Mouse (Mus musculus): ENCODE data around the gene Slc39a13.
"Not testable (repeated sequence)": the region's sequence is repeated elsewhere in the genome, so short reads cannot be mapped to it uniquely, and the experiment has no call there.

Gene Slc39a13

GRCm38 (mm10) chr2:91027391-91028214 lies 42.6 kb downstream of the Slc39a13 start:
- in situ Hi-C loops (cut with MboI, MseI), result no loop called here

DNA sequence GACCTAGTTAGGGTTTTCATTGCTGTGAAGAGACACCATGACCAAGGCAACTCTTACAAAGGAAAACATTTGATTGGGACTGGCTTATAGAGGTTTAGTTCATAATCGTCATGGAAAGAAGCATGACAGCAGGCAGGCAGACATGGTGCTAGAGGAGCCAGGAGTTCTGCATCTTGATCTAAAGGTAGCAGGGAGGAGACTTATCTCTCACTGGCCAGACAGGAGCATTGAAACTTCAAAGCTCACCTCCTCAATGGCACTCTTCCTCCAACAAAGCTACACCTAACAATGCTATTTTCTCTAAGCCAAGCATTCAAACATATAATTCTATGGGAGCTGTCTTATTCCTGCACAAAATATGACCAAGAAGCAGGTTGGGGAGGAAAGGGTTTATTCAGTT lies 43.7 kb downstream of the Slc39a13 start:
- in situ Hi-C loops (cut with MboI, MseI), result no loop called here

DNA sequence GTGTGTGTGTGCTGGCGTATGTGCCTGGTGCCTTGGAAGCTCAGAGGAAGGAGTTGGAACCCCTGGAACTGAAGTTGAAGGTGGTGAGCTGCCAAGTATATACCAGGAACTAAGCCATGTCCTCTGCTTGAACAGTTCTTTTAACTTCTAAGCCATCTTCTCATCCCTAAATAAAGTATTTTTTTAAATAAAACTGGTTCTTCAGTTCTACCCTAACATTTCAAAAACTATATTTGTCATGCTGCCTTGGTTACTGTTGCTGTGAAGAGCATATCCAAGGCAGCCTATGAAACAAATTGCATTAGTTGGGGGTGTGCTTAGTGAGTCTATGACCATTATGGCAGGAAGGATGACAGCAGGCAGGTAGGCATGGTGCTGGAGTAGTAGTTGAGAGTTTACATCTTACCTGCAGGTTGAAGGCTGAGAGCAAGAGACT lies 45.1 kb downstream of the Slc39a13 start:
- in situ Hi-C loops (cut with MboI, MseI), result no loop called here

DNA sequence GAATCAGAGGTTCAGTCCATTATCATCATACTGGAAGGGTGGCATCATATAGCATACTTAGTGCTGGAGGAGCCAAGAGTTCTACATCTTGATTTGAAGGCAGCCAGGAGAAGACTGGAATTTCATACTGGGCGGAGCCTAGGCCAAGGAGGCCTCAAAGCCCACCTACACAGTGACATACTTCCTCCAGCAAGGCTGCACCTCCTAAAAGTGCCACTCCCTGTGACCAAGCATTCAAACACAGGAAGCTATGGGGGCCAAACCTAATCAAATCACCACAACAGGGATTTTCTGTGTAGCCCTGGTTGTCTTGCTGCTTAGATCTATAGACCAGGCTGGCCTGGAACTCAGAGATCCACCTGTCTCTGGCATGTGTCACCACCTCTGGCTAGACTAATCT lies 46.3 kb downstream of the Slc39a13 start:
- in situ Hi-C loops (cut with MboI, MseI), result no loop called here

- in situ Hi-C loops (cut with MboI, MseI), result no loop called here
Observed at GRCm38 (mm10) chr2:91023131-91023530, 47.1 kb downstream of the Slc39a13 start.

DNA sequence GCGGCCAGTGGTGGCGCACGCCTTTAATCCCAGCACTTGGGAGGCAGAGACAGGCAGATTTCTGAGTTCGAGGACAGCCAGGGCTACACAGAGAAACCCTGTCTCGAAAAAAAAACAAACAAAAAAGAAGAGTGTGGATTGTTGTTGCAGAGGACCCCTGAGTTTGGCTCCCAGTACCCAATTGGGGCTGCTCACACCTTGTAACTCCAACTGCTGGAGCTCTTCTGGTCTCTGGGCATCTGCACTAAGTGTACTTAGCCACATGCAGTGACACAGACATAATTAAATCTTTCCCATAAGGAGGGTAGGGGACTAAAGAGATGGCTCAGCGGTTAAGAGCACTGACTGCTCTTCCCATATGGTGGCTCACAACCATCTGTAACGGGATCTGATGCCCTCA lies 48.0 kb downstream of the Slc39a13 start:
- in situ Hi-C loops (cut with MboI, MseI), result not testable (repeated sequence)

GRCm38 (mm10) chr2:91019911-91020310 lies 50.3 kb downstream of the Slc39a13 start:
- in situ Hi-C loops (cut with MboI, MseI), result no loop called here

- in situ Hi-C loops (cut with MboI, MseI), result no loop called here
Observed at GRCm38 (mm10) chr2:91018061-91018788, 52.0 kb downstream of the Slc39a13 start.

GRCm38 (mm10) chr2:91015386-91015785 lies 54.8 kb downstream of the Slc39a13 start:
- in situ Hi-C loops (cut with MboI, MseI), result no loop called here

DNA sequence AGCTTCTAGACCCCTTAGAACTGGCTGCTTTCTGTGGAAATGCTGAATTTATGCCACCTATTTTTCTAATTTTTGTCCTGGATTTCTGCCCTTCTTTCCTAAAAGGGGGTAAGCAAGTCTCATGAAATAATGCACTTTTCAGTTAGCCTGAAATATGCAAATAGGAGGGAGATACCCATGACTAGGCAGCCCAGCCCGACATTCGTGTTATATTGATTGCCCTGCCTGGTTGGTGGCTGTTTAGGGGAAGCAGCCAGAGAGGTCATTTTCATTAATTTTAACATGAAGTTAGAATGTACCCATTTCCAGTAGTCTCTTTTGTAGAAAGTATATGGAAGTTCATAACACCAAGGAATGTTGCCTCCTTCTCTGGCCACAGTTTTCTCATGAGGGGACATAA lies 56.3 kb downstream of the Slc39a13 start:
- in situ Hi-C loops (cut with MboI, MseI), result no loop called here

Measured in T-helper 2 cell (primary cell).